Mouse (Mus musculus) ES-E14 (cell line): ENCODE data around the gene Zfp449. TPM values are rescaled to one million over a fixed set of nuclear protein-coding genes. Genes with fewer than 3 reads are reported as not detected.
"Not testable (repeated sequence)": the region's sequence is repeated elsewhere in the genome, so short reads cannot be mapped to it uniquely, and the experiment has no call there.

ENCODE experiments used
- DNase-seq: peaks from one replicate; pipeline ENCODE4 v3.0.0-alpha.2; 2013; ENCODE audit warnings: low read depth, low spot score
- H3K27ac ChIP-seq: 2 replicates; pipeline ENCODE4 v1.5.1; 2012; ENCODE audit warnings: low read depth, mild to moderate bottlenecking, low read length, moderate library complexity, mixed read lengths; ENCODE audit not compliant: poor library complexity, insufficient read depth, severe bottlenecking
- H3K36me3 ChIP-seq: 2 replicates; pipeline ENCODE4 v1.6.1; 2012; ENCODE audit warnings: mild to moderate bottlenecking, low read length, moderate library complexity, mixed read lengths; ENCODE audit not compliant: control insufficient read depth, poor library complexity, insufficient read depth, severe bottlenecking
- H3K4me1 ChIP-seq, 2 experiments: fragments of 150-350 bp in 1 of 2; sonication (generic) in 1 of 2; 2 replicates each; pipeline ENCODE4 v1.6.1; 2012; ENCODE audit warnings: low read length in 2 of 2, mild to moderate bottlenecking in 1 of 2, mixed read lengths in 1 of 2; ENCODE audit not compliant: control insufficient read depth in 2 of 2, insufficient read depth in 2 of 2, poor library complexity in 1 of 2
- H3K4me3 ChIP-seq, 2 experiments: fragments of 150-350 bp in 1 of 2; sonication (generic) in 1 of 2; 2 replicates each; pipeline ENCODE4 v1.5.1; 2012; ENCODE audit warnings: low read length in 2 of 2, low read depth in 1 of 2, mild to moderate bottlenecking in 1 of 2, mixed read lengths in 1 of 2; ENCODE audit not compliant: insufficient read depth in 1 of 2, poor library complexity in 1 of 2, severe bottlenecking in 1 of 2
- H3K9ac ChIP-seq: 2 replicates; pipeline ENCODE4 v1.6.1; 2012; ENCODE audit warnings: low read depth, mild to moderate bottlenecking, low read length, mixed read lengths; ENCODE audit not compliant: poor library complexity, insufficient read depth, severe bottlenecking
- H3K9me3 ChIP-seq: fragments of 150-350 bp; sonication (generic); 2 replicates; pipeline ENCODE4 v1.6.1; 2012; ENCODE audit warnings: low read depth, mild to moderate bottlenecking, low read length; ENCODE audit not compliant: control insufficient read depth, insufficient read depth
- CHD2 ChIP-seq: IDR thresholded peaks from 2 replicates; pipeline ENCODE4 v1.6.1; 2014; ENCODE audit warnings: mild to moderate bottlenecking, low read depth, low read length, inconsistent platforms
- HCFC1 ChIP-seq: IDR thresholded peaks from 2 replicates; pipeline ENCODE4 v1.6.1; 2012; ENCODE audit warnings: low read length, inconsistent platforms, borderline replicate concordance; ENCODE audit not compliant: insufficient read depth
- MAFK ChIP-seq: IDR thresholded peaks from 2 replicates; pipeline ENCODE4 v1.6.1; 2014; ENCODE audit warnings: mild to moderate bottlenecking, low read depth, low read length, inconsistent platforms; ENCODE audit not compliant: insufficient read depth
- ZC3H11A ChIP-seq: IDR thresholded peaks from 2 replicates; pipeline ENCODE4 v1.6.1; 2012; ENCODE audit warnings: low read depth, mild to moderate bottlenecking, inconsistent platforms, low read length, borderline replicate concordance
- ZNF384 ChIP-seq: IDR thresholded peaks from 2 replicates; pipeline ENCODE4 v1.6.1; 2012; ENCODE audit warnings: low read depth, low read length, inconsistent platforms
- in situ Hi-C, 2 experiments: fragments of 600-800 bp; cut with MboI; formaldehyde crosslinking; loops; one replicate each; pipeline ENCODE4 v1.15.1; 2025; ENCODE audit warnings: low sequenced_read_pairs in 2 of 2, inconsistent platforms in 1 of 2; ENCODE audit not compliant: unreplicated experiment in 2 of 2
- total RNA-seq: library from RNA; depleted of rRNA; stranded (reverse); fragments of 300-350 nt; gene quantifications from 2 replicates; pipeline ENCODE4 v1.2.3, GENCODE M21; 2012

Zfp449 gene
- total RNA-seq, 1 experiment, result 3.0 TPM

GRCm38 (mm10) chrX:56332046-56332445 lies 14.2 kb upstream of the Zfp449 start:
- no peak for TF ChIP-seq MAFK
- no peak for TF ChIP-seq CHD2
- no peak for DNase-seq
- no peak overlapping the region for H3K9ac ChIP-seq
- H3K27ac ChIP-seq, result no peak overlapping the region
- in situ Hi-C loops, result no loop called here
- no peak overlapping the region for H3K4me3 ChIP-seq
- H3K36me3 ChIP-seq, result no peaks in the 10 kb centered on the region
- no peaks in the 10 kb centered on the region for H3K4me1 ChIP-seq
- H3K9me3 ChIP-seq, result no peaks in the 10 kb centered on the region

- H3K4me3 ChIP-seq, result no peak overlapping the region
- in situ Hi-C loops, result no loop called here
- peak; percentile 24 for DNase-seq
- H3K9me3 ChIP-seq, result no peaks in the 10 kb centered on the region
- no peak overlapping the region for H3K27ac ChIP-seq
- TF ChIP-seq CHD2, result no peak
- TF ChIP-seq ZC3H11A, result no peak
- TF ChIP-seq MAFK, result no peak
- no peak for TF ChIP-seq HCFC1
- TF ChIP-seq ZNF384, result no peak
- H3K9ac ChIP-seq, result no peak overlapping the region
- H3K4me1 ChIP-seq, result no peaks in the 10 kb centered on the region
- no peaks in the 10 kb centered on the region for H3K36me3 ChIP-seq
Measured at GRCm38 (mm10) chrX:56340305-56340704, 5.9 kb upstream of the Zfp449 start.

- H3K27ac ChIP-seq, result no peak overlapping the region
- no peaks in the 10 kb centered on the region for H3K9me3 ChIP-seq
- H3K9ac ChIP-seq, result no peak overlapping the region
- no peak for TF ChIP-seq CHD2
- TF ChIP-seq HCFC1, result no peak
- DNase-seq, result no peak
- no peaks in the 10 kb centered on the region for H3K4me1 ChIP-seq
- no peak overlapping the region for H3K4me3 ChIP-seq
- no peaks in the 10 kb centered on the region for H3K36me3 ChIP-seq
- in situ Hi-C loops, result no loop called here
Measured at GRCm38 (mm10) chrX:56342921-56343320, 3.3 kb upstream of the Zfp449 start.

GRCm38 (mm10) chrX:56346932-56347253 lies 693 bp downstream of the Zfp449 start:
- TF ChIP-seq HCFC1, result no peak
- no peak for TF ChIP-seq MAFK
- TF ChIP-seq CHD2, result no peak
- no peak for TF ChIP-seq ZC3H11A
- TF ChIP-seq ZNF384, result no peak
- Histone ChIP-seq H3K36me3 (no peaks in the 10 kb centered on the region), H3K9ac (peak overlapping the region; percentile 43; the same call in 1 of the 2 replicates), H3K4me1 (no peaks in the 10 kb centered on the region), H3K27ac (no peak overlapping the region), H3K4me3 (peak overlapping the region; percentile 78 to 82), H3K9me3 (no peaks in the 10 kb centered on the region)
- DNase-seq, result no peak
- in situ Hi-C loops, result no loop called here

- H3K27ac ChIP-seq, H3K4me1 ChIP-seq, H3K36me3 ChIP-seq, in situ Hi-C loops, H3K9me3 ChIP-seq: not testable (repeated sequence)
- peak within 1 kb of the TSS; percentile 72 for H3K9ac ChIP-seq
- peak; percentile 46 for DNase-seq
- H3K4me3 ChIP-seq, result peak within 1 kb of the TSS; percentile 68 to 85
Measured at GRCm38 (mm10) chrX:56374431-56375128, 28.4 kb downstream of the Zfp449 start, which contains the start of gene Smim10l2a. Smim10l2a (plus strand) TSS chrX:56374586.
